Mouse (Mus musculus): ENCODE data around the gene Il17f. TPM values are rescaled to one million over a fixed set of nuclear protein-coding genes. Genes with fewer than 3 reads are reported as not detected.
"Not testable (repeated sequence)": the region's sequence is repeated elsewhere in the genome, so short reads cannot be mapped to it uniquely, and the experiment has no call there.

Gene Il17f
- not detected in 2 replicates for polyA plus RNA-seq (2015; fragmentation: Nextera tagmentation; extraction: Ambion mirVana)

DNA sequence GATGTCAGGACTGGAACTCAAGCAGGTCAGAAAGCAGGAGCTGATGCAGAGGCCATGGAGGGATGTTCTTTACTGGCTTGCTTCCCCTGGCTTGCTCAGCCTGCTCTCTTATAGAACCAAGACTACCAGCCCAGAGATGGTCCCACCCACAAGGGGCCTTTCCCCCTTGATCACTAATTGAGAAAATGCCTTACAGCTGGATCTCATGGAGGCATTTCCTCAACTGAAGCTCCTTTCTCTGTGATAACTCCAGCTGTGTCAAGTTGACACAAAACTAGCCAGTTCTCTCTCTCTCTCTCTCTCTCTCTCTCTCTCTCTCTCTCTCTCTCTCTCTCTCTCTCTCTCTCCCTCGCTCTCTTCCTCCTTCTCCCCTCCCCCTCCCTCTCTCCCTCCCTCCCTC lies at the start of gene Il17f:
Il17f (minus strand) TSS at position 101 of the 400 bp plus-strand sequence.
- not testable (repeated sequence) for H3K4me1 ChIP-seq (ENCODE audit: insufficient read depth, low read depth, low read length); H3K4me3 ChIP-seq (ENCODE audit: low read depth, low read length); H3K36me3 ChIP-seq (ENCODE audit: insufficient read depth, low read length); ATAC-seq; H3K27ac ChIP-seq (ENCODE audit: low read length); H3K9ac ChIP-seq (replicated peaks; ENCODE audit: low read depth); H3K4me2 ChIP-seq (replicated peaks; ENCODE audit: low read depth, low read length); DNase-seq (ENCODE audit: low spot score); H3K9me3 ChIP-seq (ENCODE audit: low read length); H3K27me3 ChIP-seq (replicated peaks; ENCODE audit: insufficient read depth, low read length)
- 43% methylated on average over 1 of the region's 1 CpGs for WGBS

DNA sequence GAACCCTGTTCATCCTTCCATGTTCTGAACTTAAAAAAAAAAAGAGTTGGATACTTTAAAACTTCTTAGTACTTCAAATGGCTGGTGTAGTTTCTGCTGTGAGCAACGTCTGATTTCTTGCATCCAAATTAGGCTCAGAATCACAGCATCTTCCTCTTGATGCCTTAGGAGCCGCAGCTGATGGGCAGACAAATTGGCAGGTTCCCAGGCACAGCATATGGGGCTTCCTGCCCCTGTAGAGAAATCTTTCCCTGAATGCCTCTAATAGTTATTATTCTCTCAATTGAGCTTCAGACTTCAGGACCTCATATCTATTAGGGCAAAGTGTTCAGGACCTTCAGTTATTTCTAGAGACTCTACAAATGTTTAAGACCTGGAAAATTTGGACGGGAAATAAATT lies 49.5 kb upstream of the Il17f start:
- ATAC-seq = no peak
- 62% methylated on average over 3 of the region's 3 CpGs for WGBS

DNA sequence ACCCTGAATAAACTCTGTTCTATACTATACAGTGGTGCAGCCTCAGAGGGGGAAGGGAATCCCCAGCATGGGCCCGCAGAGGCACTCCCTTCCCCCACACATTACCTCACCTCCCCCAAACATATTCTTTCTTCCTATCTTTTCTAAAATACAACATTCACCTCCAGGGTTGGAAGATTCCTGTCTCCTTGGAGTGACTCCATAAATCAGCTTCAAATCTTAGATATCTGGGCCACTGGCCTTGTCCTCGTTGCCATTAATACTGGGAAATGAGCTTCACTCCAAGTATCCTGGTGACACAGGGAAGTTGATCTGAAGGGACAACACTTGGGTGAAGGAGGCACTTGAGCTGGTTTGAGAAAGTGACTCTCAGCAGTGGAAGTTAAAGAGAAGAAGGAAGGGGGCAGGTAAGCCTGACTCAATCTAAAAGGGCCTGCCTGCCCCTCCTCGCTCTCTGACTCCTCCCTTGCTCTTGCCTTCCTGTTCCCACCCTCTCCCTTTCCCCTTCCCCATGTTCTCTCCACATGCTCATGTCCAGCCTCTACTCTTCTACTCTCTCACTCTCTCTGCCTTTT lies 46.2 kb upstream of the Il17f start:
- Histone ChIP-seq H3K27ac (ENCODE audit: low read length) (no peak overlapping the region), H3K27me3 (replicated peaks; ENCODE audit: insufficient read depth, low read length) (no peaks in the 10 kb centered on the region), H3K4me1 (ENCODE audit: insufficient read depth, low read depth, low read length) (no peaks in the 10 kb centered on the region), H3K9ac (replicated peaks; ENCODE audit: low read depth) (no peak overlapping the region), H3K4me2 (replicated peaks; ENCODE audit: low read depth, low read length) (no peak overlapping the region), H3K9me3 (ENCODE audit: low read length) (no peaks in the 10 kb centered on the region), H3K4me3 (ENCODE audit: low read depth, low read length) (no peak overlapping the region), H3K36me3 (ENCODE audit: insufficient read depth, low read length) (no peaks in the 10 kb centered on the region)
- TF ChIP-seq EP300 (IDR thresholded peaks at IDR 0.05) (no peak), CTCF (IDR thresholded peaks at IDR 0.05) (no peak)
- DNase-seq (ENCODE audit: low spot score) (peak; percentile 55), ATAC-seq (peak; percentile 69)
- WGBS = 43% methylated on average over 3 of the region's 3 CpGs

More for the DNA sequence above, 49.5 kb upstream of the Il17f start:
- Histone ChIP-seq H3K36me3 (ENCODE audit: insufficient read depth, low read length) (no peaks in the 10 kb centered on the region), H3K9ac (replicated peaks; ENCODE audit: low read depth) (no peak overlapping the region), H3K4me3 (ENCODE audit: low read depth, low read length) (no peak overlapping the region), H3K27me3 (replicated peaks; ENCODE audit: insufficient read depth, low read length) (no peaks in the 10 kb centered on the region), H3K4me2 (replicated peaks; ENCODE audit: low read depth, low read length) (no peak overlapping the region), H3K4me1 (ENCODE audit: insufficient read depth, low read depth, low read length) (no peaks in the 10 kb centered on the region), H3K9me3 (ENCODE audit: low read length) (no peaks in the 10 kb centered on the region), H3K27ac (ENCODE audit: low read length) (no peak overlapping the region)
- TF ChIP-seq EP300 (IDR thresholded peaks at IDR 0.05) (no peak), CTCF (IDR thresholded peaks at IDR 0.05) (no peak)
- DNase-seq (ENCODE audit: low spot score) = no peak

DNA sequence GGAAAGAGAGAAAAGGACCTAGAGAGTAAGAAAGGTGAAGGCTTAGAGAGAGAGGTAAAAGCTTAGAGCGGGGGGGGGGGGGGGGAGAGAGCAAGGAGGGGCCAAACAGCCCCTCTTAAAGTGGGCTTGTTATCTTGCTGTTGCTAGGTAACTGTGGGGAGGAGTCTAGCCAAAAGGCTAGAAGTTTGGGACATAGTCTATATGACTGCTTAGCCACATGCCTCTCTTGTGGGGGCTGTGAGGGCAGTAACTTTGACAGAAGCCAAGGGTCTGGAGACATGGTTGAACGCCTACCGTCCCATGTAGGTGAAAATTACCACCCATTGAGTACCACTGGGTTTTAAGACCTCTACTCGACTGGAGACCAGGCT lies 42.7 kb upstream of the Il17f start:
- no peak for DNase-seq (ENCODE audit: low spot score)
- no peak overlapping the region for H3K4me2 ChIP-seq (replicated peaks; ENCODE audit: low read depth, low read length)
- TF ChIP-seq EP300 (IDR thresholded peaks at IDR 0.05) = no peak
- no peak for TF ChIP-seq CTCF (IDR thresholded peaks at IDR 0.05)
- H3K27me3 ChIP-seq (replicated peaks; ENCODE audit: insufficient read depth, low read length) = no peaks in the 10 kb centered on the region
- H3K4me1 ChIP-seq (ENCODE audit: insufficient read depth, low read depth, low read length) = no peaks in the 10 kb centered on the region
- ATAC-seq = no peak
- H3K9ac ChIP-seq (replicated peaks; ENCODE audit: low read depth) = no peak overlapping the region
- no peak overlapping the region for H3K27ac ChIP-seq (ENCODE audit: low read length)
- WGBS = 78% methylated on average over 3 of the region's 4 CpGs
- no peaks in the 10 kb centered on the region for H3K9me3 ChIP-seq (ENCODE audit: low read length)
- no peak overlapping the region for H3K4me3 ChIP-seq (ENCODE audit: low read depth, low read length)
- no peaks in the 10 kb centered on the region for H3K36me3 ChIP-seq (ENCODE audit: insufficient read depth, low read length)

DNA sequence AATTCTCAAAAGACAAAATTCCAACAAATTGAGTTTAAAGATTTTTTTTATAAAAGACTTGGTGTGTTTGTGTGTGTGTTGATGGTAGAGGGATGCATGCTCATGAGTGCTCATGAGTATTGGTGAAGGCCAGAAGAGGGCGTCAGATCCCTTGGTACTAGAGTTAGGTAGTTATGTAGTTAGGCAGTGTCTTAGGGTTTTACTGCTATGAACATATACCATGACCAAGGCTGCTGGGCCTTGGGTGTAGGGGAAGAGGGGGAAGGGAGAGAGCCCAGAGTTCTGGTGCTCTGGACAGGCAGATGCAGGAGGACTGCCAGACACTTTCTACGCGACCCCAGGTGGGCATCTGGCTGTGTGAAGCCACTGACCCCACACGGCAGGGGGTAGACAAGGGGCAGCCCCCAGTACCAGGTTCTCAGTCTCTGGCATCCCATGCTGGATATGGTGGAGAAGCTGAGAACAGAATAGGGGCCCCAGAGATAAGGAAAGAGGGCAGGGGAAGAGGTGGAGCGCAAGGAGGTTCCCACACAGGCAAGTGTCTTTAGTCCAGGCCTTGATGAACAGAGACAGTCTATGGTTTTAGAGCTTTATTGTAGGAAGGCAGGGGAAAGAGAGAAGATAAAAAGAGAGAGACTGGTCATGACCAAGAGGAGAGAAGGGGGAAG lies 42.2 kb upstream of the Il17f start:
- TF ChIP-seq EP300 (IDR thresholded peaks at IDR 0.05) = no peak
- TF ChIP-seq CTCF (IDR thresholded peaks at IDR 0.05) = peak; percentile 53
- Histone ChIP-seq H3K27ac (ENCODE audit: low read length) (no peak overlapping the region), H3K9me3 (ENCODE audit: low read length) (no peaks in the 10 kb centered on the region), H3K27me3 (replicated peaks; ENCODE audit: insufficient read depth, low read length) (no peaks in the 10 kb centered on the region), H3K9ac (replicated peaks; ENCODE audit: low read depth) (no peak overlapping the region), H3K4me3 (ENCODE audit: low read depth, low read length) (no peak overlapping the region), H3K4me2 (replicated peaks; ENCODE audit: low read depth, low read length) (no peak overlapping the region), H3K4me1 (ENCODE audit: insufficient read depth, low read depth, low read length) (no peaks in the 10 kb centered on the region), H3K36me3 (ENCODE audit: insufficient read depth, low read length) (no peaks in the 10 kb centered on the region)
- WGBS = 71% methylated on average over 5 of the region's 5 CpGs
- DNase-seq (ENCODE audit: low spot score) = peak; percentile 29
- ATAC-seq = no peak

DNA sequence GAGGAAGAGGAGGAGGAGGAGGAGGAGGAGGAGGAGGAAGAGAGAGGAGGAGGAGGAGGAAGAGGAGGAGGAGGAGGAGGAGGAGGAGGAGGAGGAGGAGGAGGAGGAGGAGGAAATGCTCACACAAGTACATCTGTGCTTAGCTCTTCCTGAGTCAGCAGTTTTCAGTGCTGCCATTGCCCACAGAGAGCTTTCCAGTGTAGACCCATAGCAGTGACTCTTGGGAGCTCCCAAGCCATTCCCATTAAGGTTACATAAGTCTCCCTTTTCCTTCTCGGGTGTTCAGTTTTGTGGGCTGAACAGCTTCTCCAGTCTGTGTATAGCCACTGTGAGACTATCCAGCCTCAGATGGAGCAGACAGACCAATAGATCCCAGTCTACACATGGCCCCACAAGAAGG lies 40.1 kb upstream of the Il17f start:
- Histone ChIP-seq H3K4me1 (ENCODE audit: insufficient read depth, low read depth, low read length) (no peaks in the 10 kb centered on the region), H3K4me2 (replicated peaks; ENCODE audit: low read depth, low read length) (no peak overlapping the region), H3K27me3 (replicated peaks; ENCODE audit: insufficient read depth, low read length) (no peaks in the 10 kb centered on the region), H3K9me3 (ENCODE audit: low read length) (no peaks in the 10 kb centered on the region), H3K27ac (ENCODE audit: low read length) (no peak overlapping the region), H3K4me3 (ENCODE audit: low read depth, low read length) (no peak overlapping the region), H3K36me3 (ENCODE audit: insufficient read depth, low read length) (no peaks in the 10 kb centered on the region), H3K9ac (replicated peaks; ENCODE audit: low read depth) (no peak overlapping the region)
- DNase-seq (ENCODE audit: low spot score) (no peak), ATAC-seq (no peak)
- WGBS = 81% methylated on average over 1 of the region's 1 CpGs
- TF ChIP-seq EP300 (IDR thresholded peaks at IDR 0.05) = no peak

All from lung, postnatal 0 days (tissue).